Mouse (Mus musculus) kidney, postnatal 0 days (tissue): ENCODE data around the gene Shmt1. TPM values are rescaled to one million over a fixed set of nuclear protein-coding genes. Genes with fewer than 3 reads are reported as not detected.
A peak's percentile ranks its signal among the peaks of the same experiment; 100 is the strongest.

Experiments used
- ATAC-seq: fragments of 200-750 bp; cut with Nextera tagmentation; replicated peaks from 2 replicates; pipeline ENCODE4 v1.8.0; 2017; ENCODE audit warnings: low read depth, moderate number of reproducible peaks, moderate TSS enrichment, moderate library complexity; ENCODE audit not compliant: low FRiP score
- DNase-seq: peaks from one replicate; pipeline ENCODE4 v3.0.0-alpha.2; 2016; ENCODE audit warnings: low spot score
- H3K27ac ChIP-seq: fragments of 300-500 bp; sonication (generic); 2 replicates; pipeline ENCODE4 v1.5.1; 2014; ENCODE audit warnings: mild to moderate bottlenecking
- H3K27me3 ChIP-seq: fragments of 300-500 bp; sonication (generic); 2 replicates; pipeline ENCODE4 v1.6.1; 2014; ENCODE audit warnings: low read length, mixed read lengths; ENCODE audit not compliant: insufficient read depth
- H3K36me3 ChIP-seq: fragments of 300-500 bp; sonication (generic); 2 replicates; pipeline ENCODE4 v1.6.1; 2014; ENCODE audit warnings: low read length, mixed read lengths; ENCODE audit not compliant: insufficient read depth
- H3K4me1 ChIP-seq: fragments of 300-500 bp; sonication (generic); replicated peaks from 2 replicates; pipeline ENCODE4 v1.6.1; 2014; ENCODE audit warnings: antibody characterized with exemption, low read length, mixed read lengths; ENCODE audit not compliant: insufficient read depth
- H3K4me2 ChIP-seq: fragments of 300-500 bp; sonication (generic); 2 replicates; pipeline ENCODE4 v1.6.1; 2014; ENCODE audit warnings: mild to moderate bottlenecking, low read length, moderate library complexity, mixed read lengths
- H3K4me3 ChIP-seq: fragments of 300-500 bp; sonication (generic); replicated peaks from 2 replicates; pipeline ENCODE4 v1.5.1; 2014; ENCODE audit warnings: low read depth, low read length
- H3K9ac ChIP-seq: fragments of 300-500 bp; sonication (generic); 2 replicates; pipeline ENCODE4 v1.6.1; 2014; ENCODE audit warnings: low read depth, low read length
- H3K9me3 ChIP-seq: fragments of 300-500 bp; sonication (generic); replicated peaks from 2 replicates; pipeline ENCODE4 v1.6.1; 2016; ENCODE audit warnings: low read length, inconsistent platforms, mixed read lengths
- CTCF ChIP-seq: IDR thresholded peaks from 2 replicates; pipeline ENCODE4 v1.5.1; 2016; ENCODE audit warnings: antibody characterized with exemption, low read depth, mild to moderate bottlenecking, moderate library complexity
- WGBS: fragments of 180-500 bp; shearing (Covaris S2); extraction: QIAGEN DNeasy Blood & Tissue Kit; methylation state at CpG from one replicate; pipeline ENCODE4 v1.1.7; 2014; 5-methylcytosine and 5-hydroxymethylcytosine counted together
- polyA plus RNA-seq: library from polyadenylated mRNA; unstranded; fragments of >200 nt; fragmentation: Nextera tagmentation; extraction: Ambion mirVana; gene quantifications from 2 replicates; pipeline ENCODE4 v1.2.1, GENCODE M21; 2015

Gene Shmt1
- polyA plus RNA-seq, 1 experiment from 2014 or later = 53.5 TPM

- no peak for ATAC-seq
- H3K9ac ChIP-seq = no peak overlapping the region
- 100% methylated on average over 1 of the region's 1 CpGs for WGBS
These were observed 10.6 kb downstream of the Shmt1 start for GRCm38 (mm10) chr11:60800892-60801291.

DNA sequence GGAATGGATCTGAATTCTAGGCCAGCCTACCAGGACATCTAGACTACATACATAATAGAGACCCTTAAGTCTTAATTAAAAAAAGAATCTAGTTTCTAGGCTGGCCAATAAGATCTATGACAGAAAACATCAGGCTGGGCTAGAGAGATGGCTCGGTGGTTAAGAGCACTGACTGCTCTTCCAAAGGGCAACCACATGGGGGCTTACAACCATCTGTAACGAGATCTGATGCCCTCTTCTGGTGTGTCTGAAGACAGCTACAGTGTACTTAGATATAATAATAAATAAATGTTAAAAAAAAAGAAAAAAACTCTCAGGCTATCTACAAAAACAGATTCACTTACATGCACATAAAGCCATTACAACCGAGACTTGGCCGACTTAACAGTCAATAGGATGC is 11.5 kb downstream of the Shmt1 start:
- H3K36me3 ChIP-seq = peaks cover 3% of the 10 kb centered on the region
- no peak overlapping the region for H3K4me3 ChIP-seq
- WGBS = 84% methylated on average over 4 of the region's 4 CpGs
- no peaks in the 10 kb centered on the region for H3K4me1 ChIP-seq
- H3K27me3 ChIP-seq = no peaks in the 10 kb centered on the region
- no peak overlapping the region for H3K9ac ChIP-seq
- no peak overlapping the region for H3K4me2 ChIP-seq
- ATAC-seq = no peak
- no peaks in the 10 kb centered on the region for H3K9me3 ChIP-seq
- no peak for DNase-seq
- 0 out of 2 replicates have a peak, but pooled peaks have one; percentile 14 for TF ChIP-seq CTCF
- no peak overlapping the region for H3K27ac ChIP-seq

More at GRCm38 (mm10) chr11:60800892-60801291, 10.6 kb downstream of the Shmt1 start:
- no peak overlapping the region for H3K27ac ChIP-seq
- no peaks in the 10 kb centered on the region for H3K27me3 ChIP-seq
- H3K4me2 ChIP-seq = no peak overlapping the region
- H3K4me1 ChIP-seq = no peaks in the 10 kb centered on the region
- H3K9me3 ChIP-seq = no peaks in the 10 kb centered on the region
- H3K36me3 ChIP-seq = peaks cover 3% of the 10 kb centered on the region
- TF ChIP-seq CTCF = no peak
- no peak for DNase-seq
- no peak overlapping the region for H3K4me3 ChIP-seq

- WGBS = 73% methylated on average over 11 of the region's 11 CpGs
- peaks cover 16% of the 10 kb centered on the region for H3K36me3 ChIP-seq
These were observed 15.2 kb downstream of the Shmt1 start for GRCm38 (mm10) chr11:60796342-60796741.

DNA sequence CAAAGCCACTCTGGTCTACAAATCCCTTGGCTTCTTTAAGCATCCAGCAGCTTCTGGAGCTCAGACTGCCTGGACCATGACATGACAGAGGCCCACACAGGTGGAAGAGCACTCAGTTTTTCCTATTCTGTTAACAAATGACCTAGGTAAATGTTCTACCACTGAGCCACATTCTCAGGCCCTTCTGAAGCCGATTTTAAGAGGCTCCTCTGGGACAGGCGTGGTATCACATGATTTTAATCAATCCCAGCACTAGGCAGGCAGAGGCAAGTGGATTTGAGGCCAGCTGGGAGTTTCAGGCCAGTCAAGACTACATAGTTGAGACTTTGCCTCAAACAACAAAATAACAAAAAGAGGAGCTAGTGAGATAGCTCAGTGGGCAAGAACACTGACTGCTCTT is 21.0 kb downstream of the Shmt1 start:
- Histone ChIP-seq H3K27ac (no peak overlapping the region), H3K4me3 (no peak overlapping the region), H3K36me3 (peaks cover 42% of the 10 kb centered on the region), H3K4me1 (no peaks in the 10 kb centered on the region), H3K4me2 (no peak overlapping the region), H3K9ac (no peak overlapping the region), H3K27me3 (no peaks in the 10 kb centered on the region), H3K9me3 (no peaks in the 10 kb centered on the region)
- no peak for TF ChIP-seq CTCF
- DNase-seq (no peak), ATAC-seq (no peak)
- 72% methylated on average over 2 of the region's 2 CpGs for WGBS

More at GRCm38 (mm10) chr11:60796342-60796741, 15.2 kb downstream of the Shmt1 start:
- Histone ChIP-seq H3K27ac (no peak overlapping the region), H3K9me3 (no peaks in the 10 kb centered on the region), H3K4me1 (no peaks in the 10 kb centered on the region), H3K4me3 (no peak overlapping the region), H3K27me3 (no peaks in the 10 kb centered on the region), H3K9ac (no peak overlapping the region), H3K4me2 (no peak overlapping the region)
- DNase-seq (no peak), ATAC-seq (no peak)
- no peak for TF ChIP-seq CTCF

DNA sequence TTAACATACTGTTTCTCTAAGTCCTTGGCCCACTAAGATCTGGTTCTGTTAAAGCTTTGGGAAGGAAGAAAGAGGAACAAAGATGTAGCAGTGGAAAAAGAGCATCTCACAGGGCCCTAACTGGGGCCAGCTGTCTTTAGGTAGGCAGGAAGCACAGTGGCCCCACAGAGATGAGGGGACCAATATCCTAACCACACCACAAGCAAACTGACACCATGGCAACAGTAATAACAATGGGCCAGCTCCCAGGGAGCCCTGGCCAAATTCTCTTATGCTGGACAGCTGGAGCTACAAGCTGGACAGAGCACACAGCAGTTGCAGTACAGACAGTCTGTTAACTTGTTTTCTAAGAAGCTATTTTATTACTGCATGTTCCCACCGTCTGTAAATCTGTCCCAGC is 23.9 kb downstream of the Shmt1 start:
- no peak overlapping the region for H3K4me2 ChIP-seq
- no peak for DNase-seq
- no peak for ATAC-seq
- TF ChIP-seq CTCF = no peak
- no peaks in the 10 kb centered on the region for H3K27me3 ChIP-seq
- H3K4me3 ChIP-seq = no peak overlapping the region
- no peaks in the 10 kb centered on the region for H3K4me1 ChIP-seq
- 69% methylated on average over 1 of the region's 1 CpGs for WGBS
- peaks cover 53% of the 10 kb centered on the region for H3K36me3 ChIP-seq
- H3K9me3 ChIP-seq = no peaks in the 10 kb centered on the region
- no peak overlapping the region for H3K27ac ChIP-seq
- H3K9ac ChIP-seq = no peak overlapping the region

DNA sequence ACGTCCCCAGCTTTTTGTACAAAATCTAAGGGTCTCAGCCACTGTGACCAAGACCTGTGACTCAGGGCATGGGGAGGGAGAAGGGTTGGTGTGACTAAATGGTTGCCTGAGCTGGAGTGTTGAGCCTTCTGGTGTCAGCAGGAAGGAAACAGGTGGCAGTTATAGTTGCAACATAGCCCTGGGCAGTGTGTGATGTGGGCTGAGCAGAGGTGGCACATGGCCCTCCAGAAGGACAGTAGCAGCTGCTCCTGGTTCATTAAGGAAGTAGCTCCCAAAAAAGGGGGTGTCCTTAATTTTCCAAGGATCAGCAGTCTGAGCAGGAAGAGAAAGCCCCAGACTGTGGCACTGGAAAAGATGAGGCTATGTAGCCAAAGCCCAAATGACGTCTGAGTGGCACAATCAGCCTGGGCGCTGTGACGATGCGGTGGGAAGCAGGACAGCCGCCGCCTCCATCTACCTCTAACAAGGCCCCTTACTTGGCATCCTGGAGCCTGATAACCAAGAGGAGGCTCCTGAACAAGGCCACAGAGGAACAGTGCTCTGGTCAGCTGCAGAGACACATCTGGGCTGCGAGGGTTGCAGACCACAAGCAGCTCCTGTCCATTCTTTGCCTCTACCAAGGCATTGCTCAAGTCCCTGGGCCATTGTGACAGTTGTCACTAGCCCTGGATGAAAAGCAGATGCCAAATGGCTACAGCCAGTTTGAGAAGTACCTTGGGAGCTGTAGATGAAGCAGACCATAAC is 27.2 kb downstream of the Shmt1 start:
- H3K27me3 ChIP-seq = no peaks in the 10 kb centered on the region
- ATAC-seq (no peak), DNase-seq (no peak)
- H3K27ac ChIP-seq = no peak overlapping the region
- peaks cover 25% of the 10 kb centered on the region for H3K4me1 ChIP-seq
- no peak overlapping the region for H3K4me2 ChIP-seq
- 92% methylated on average over 8 of the region's 8 CpGs for WGBS
- peaks cover 40% of the 10 kb centered on the region for H3K36me3 ChIP-seq
- no peak overlapping the region for H3K4me3 ChIP-seq
- no peaks in the 10 kb centered on the region for H3K9me3 ChIP-seq
- no peak for TF ChIP-seq CTCF
- no peak overlapping the region for H3K9ac ChIP-seq
